Mouse (Mus musculus): ENCODE measurements around the gene Epha2. TPM values are rescaled to one million over a fixed set of nuclear protein-coding genes. Genes with fewer than 3 reads are reported as not detected.
A peak's percentile ranks its signal among the peaks of the same experiment; 100 is the strongest.

Gene Epha2
- total RNA-seq, 1 experiment: 256 TPM

GRCm38 (mm10) chr4:141357811-141358210 lies 56.8 kb downstream of the Epha2 start:
- H3K9me3 ChIP-seq (ENCODE audit: control insufficient read depth, insufficient read depth, low read depth, low read length): no peaks in the 10 kb centered on the region
- TF ChIP-seq ZNF384 (IDR thresholded peaks at IDR 0.05; ENCODE audit: low read depth, low read length) (no peak), ZC3H11A (IDR thresholded peaks at IDR 0.05; ENCODE audit: borderline replicate concordance, low read depth, low read length) (no peak), CHD2 (IDR thresholded peaks at IDR 0.05; ENCODE audit: low read depth, low read length) (no peak), HCFC1 (IDR thresholded peaks at IDR 0.05; ENCODE audit: borderline replicate concordance, insufficient read depth, low read length) (no peak), MAFK (IDR thresholded peaks at IDR 0.05; ENCODE audit: insufficient read depth, low read depth, low read length) (no peak)
- H3K4me3 ChIP-seq (ENCODE audit: insufficient read depth in 1 of 2, low read depth in 1 of 2, low read length in 2 of 2, poor library complexity in 1 of 2, severe bottlenecking in 1 of 2): no peak overlapping the region
- H3K9ac ChIP-seq (ENCODE audit: insufficient read depth, low read depth, low read length, poor library complexity, severe bottlenecking): no peak overlapping the region
- no peak for DNase-seq (ENCODE audit: low read depth, low spot score)
- no peak overlapping the region for H3K27ac ChIP-seq (ENCODE audit: insufficient read depth, low read depth, low read length, poor library complexity, severe bottlenecking)
- no peaks in the 10 kb centered on the region for H3K36me3 ChIP-seq (ENCODE audit: control insufficient read depth, insufficient read depth, low read length, poor library complexity, severe bottlenecking)
- in situ Hi-C loops (cut with MboI; ENCODE audit: low sequenced_read_pairs in 2 of 2, unreplicated experiment in 2 of 2): no loop called here
- peaks cover 5 to 38% of the 10 kb centered on the region in 2 experiments; a peak in 3 of 4 replicates for H3K4me1 ChIP-seq (ENCODE audit: control insufficient read depth in 2 of 2, insufficient read depth in 2 of 2, low read length in 2 of 2, poor library complexity in 1 of 2)

DNA sequence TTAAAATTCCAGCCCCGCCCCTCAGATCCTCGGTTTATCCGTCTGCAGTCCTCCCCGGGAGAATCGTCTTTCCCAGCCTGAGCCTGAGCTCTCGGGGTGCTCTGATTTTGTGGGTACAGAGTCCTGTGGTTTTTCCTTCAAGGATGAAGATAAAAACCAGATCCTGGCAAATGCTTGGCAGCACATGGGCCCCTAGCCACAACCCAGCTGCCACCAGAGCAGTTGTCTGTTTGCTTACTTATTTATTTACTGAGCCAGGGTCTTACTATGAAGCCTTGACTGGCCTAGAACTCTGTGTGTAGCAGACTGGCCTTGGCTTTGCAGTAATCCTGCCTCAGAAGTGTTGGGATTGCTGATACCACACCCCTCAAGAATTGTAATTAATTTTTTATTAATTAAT lies 58.2 kb downstream of the Epha2 start:
- no peak for TF ChIP-seq MAFK (IDR thresholded peaks at IDR 0.05; ENCODE audit: insufficient read depth, low read depth, low read length)
- TF ChIP-seq CHD2 (IDR thresholded peaks at IDR 0.05; ENCODE audit: low read depth, low read length): no peak
- no peak for TF ChIP-seq ZNF384 (IDR thresholded peaks at IDR 0.05; ENCODE audit: low read depth, low read length)
- no peak for TF ChIP-seq ZC3H11A (IDR thresholded peaks at IDR 0.05; ENCODE audit: borderline replicate concordance, low read depth, low read length)
- TF ChIP-seq HCFC1 (IDR thresholded peaks at IDR 0.05; ENCODE audit: borderline replicate concordance, insufficient read depth, low read length): no peak
- Histone ChIP-seq H3K9me3 (ENCODE audit: control insufficient read depth, insufficient read depth, low read depth, low read length) (no peaks in the 10 kb centered on the region), H3K27ac (ENCODE audit: insufficient read depth, low read depth, low read length, poor library complexity, severe bottlenecking) (no peak overlapping the region), H3K4me1 (ENCODE audit: control insufficient read depth in 2 of 2, insufficient read depth in 2 of 2, low read length in 2 of 2, poor library complexity in 1 of 2) (peaks cover 5 to 32% of the 10 kb centered on the region in 2 experiments; a peak in 3 of 4 replicates), H3K36me3 (ENCODE audit: control insufficient read depth, insufficient read depth, low read length, poor library complexity, severe bottlenecking) (no peaks in the 10 kb centered on the region), H3K9ac (ENCODE audit: insufficient read depth, low read depth, low read length, poor library complexity, severe bottlenecking) (no peak overlapping the region), H3K4me3 (ENCODE audit: insufficient read depth in 1 of 2, low read depth in 1 of 2, low read length in 2 of 2, poor library complexity in 1 of 2, severe bottlenecking in 1 of 2) (no peak overlapping the region)
- in situ Hi-C loops (cut with MboI; ENCODE audit: low sequenced_read_pairs in 2 of 2, unreplicated experiment in 2 of 2): no loop called here
- DNase-seq (ENCODE audit: low read depth, low spot score): no peak

GRCm38 (mm10) chr4:141360846-141361245 lies 59.8 kb downstream of the Epha2 start:
- no peak overlapping the region for H3K4me3 ChIP-seq (ENCODE audit: insufficient read depth in 1 of 2, low read depth in 1 of 2, low read length in 2 of 2, poor library complexity in 1 of 2, severe bottlenecking in 1 of 2)
- H3K9ac ChIP-seq (ENCODE audit: insufficient read depth, low read depth, low read length, poor library complexity, severe bottlenecking): 0 out of 2 replicates have a peak overlapping the region, but pooled peaks have one; percentile 12
- peak; percentile 88 for DNase-seq (ENCODE audit: low read depth, low spot score)
- no peak overlapping the region for H3K27ac ChIP-seq (ENCODE audit: insufficient read depth, low read depth, low read length, poor library complexity, severe bottlenecking)
- peaks cover 5 to 31% of the 10 kb centered on the region in 2 experiments; a peak in 3 of 4 replicates for H3K4me1 ChIP-seq (ENCODE audit: control insufficient read depth in 2 of 2, insufficient read depth in 2 of 2, low read length in 2 of 2, poor library complexity in 1 of 2)
- H3K9me3 ChIP-seq (ENCODE audit: control insufficient read depth, insufficient read depth, low read depth, low read length): no peaks in the 10 kb centered on the region
- no peaks in the 10 kb centered on the region for H3K36me3 ChIP-seq (ENCODE audit: control insufficient read depth, insufficient read depth, low read length, poor library complexity, severe bottlenecking)
- TF ChIP-seq ZC3H11A (IDR thresholded peaks at IDR 0.05; ENCODE audit: borderline replicate concordance, low read depth, low read length) (peak; percentile 58; the same call in 1 of the 2 replicates), MAFK (IDR thresholded peaks at IDR 0.05; ENCODE audit: insufficient read depth, low read depth, low read length) (no peak)
- in situ Hi-C loops (cut with MboI; ENCODE audit: low sequenced_read_pairs in 2 of 2, unreplicated experiment in 2 of 2): loop anchor here in 1 of 2 experiments (5.0 kb wide), 1 partner anchor 84 kb away; no protein-coding TSS in a partner anchor

GRCm38 (mm10) chr4:141362937-141363548 lies 62.0 kb downstream of the Epha2 start:
- H3K9me3 ChIP-seq (ENCODE audit: control insufficient read depth, insufficient read depth, low read depth, low read length): no peaks in the 10 kb centered on the region
- no peak overlapping the region for H3K27ac ChIP-seq (ENCODE audit: insufficient read depth, low read depth, low read length, poor library complexity, severe bottlenecking)
- peaks cover 5 to 31% of the 10 kb centered on the region in 2 experiments; a peak in 3 of 4 replicates for H3K4me1 ChIP-seq (ENCODE audit: control insufficient read depth in 2 of 2, insufficient read depth in 2 of 2, low read length in 2 of 2, poor library complexity in 1 of 2)
- no peak overlapping the region for H3K9ac ChIP-seq (ENCODE audit: insufficient read depth, low read depth, low read length, poor library complexity, severe bottlenecking)
- H3K4me3 ChIP-seq (ENCODE audit: insufficient read depth in 1 of 2, low read depth in 1 of 2, low read length in 2 of 2, poor library complexity in 1 of 2, severe bottlenecking in 1 of 2): no peak overlapping the region
- TF ChIP-seq HCFC1 (IDR thresholded peaks at IDR 0.05; ENCODE audit: borderline replicate concordance, insufficient read depth, low read length) (no peak), ZC3H11A (IDR thresholded peaks at IDR 0.05; ENCODE audit: borderline replicate concordance, low read depth, low read length) (peak; percentile 84; the same call in 1 of the 2 replicates), CHD2 (IDR thresholded peaks at IDR 0.05; ENCODE audit: low read depth, low read length) (no peak)
- DNase-seq (ENCODE audit: low read depth, low spot score): peak; percentile 70
- in situ Hi-C loops (cut with MboI; ENCODE audit: low sequenced_read_pairs in 2 of 2, unreplicated experiment in 2 of 2): loop anchor here in 1 of 2 experiments (5.0 kb wide), 1 partner anchor 86 kb away; no protein-coding TSS in a partner anchor
- no peaks in the 10 kb centered on the region for H3K36me3 ChIP-seq (ENCODE audit: control insufficient read depth, insufficient read depth, low read length, poor library complexity, severe bottlenecking)
